Mouse (Mus musculus) liver, adult 2 months (tissue): ENCODE results near the gene Zfp786. TPM values are rescaled to one million over a fixed set of nuclear protein-coding genes. Genes with fewer than 3 reads are reported as not detected.
A peak's percentile ranks its signal among the peaks of the same experiment; 100 is the strongest.

Source experiments
- DNase-seq: peaks from one replicate; pipeline ENCODE4 v3.0.0-alpha.2; 2011; ENCODE audit warnings: low read depth, low spot score; ENCODE audit errors: extremely low read depth
- H3K27ac ChIP-seq: fragments of 200-500 bp; replicated peaks from 2 replicates; pipeline ENCODE4 v1.5.1; 2012; ENCODE audit warnings: low read depth, mild to moderate bottlenecking, control low read depth, inconsistent platforms, low read length; ENCODE audit not compliant: insufficient read depth
- H3K27me3 ChIP-seq: fragments of 200-500 bp; 2 replicates; pipeline ENCODE4 v1.6.1; 2012; ENCODE audit warnings: mild to moderate bottlenecking, moderate library complexity, low read length, inconsistent platforms; ENCODE audit not compliant: control insufficient read depth, insufficient read depth
- H3K36me3 ChIP-seq: fragments of 200-500 bp; 2 replicates; pipeline ENCODE4 v1.6.1; 2012; ENCODE audit warnings: low read length, inconsistent platforms; ENCODE audit not compliant: control insufficient read depth, insufficient read depth
- H3K4me1 ChIP-seq: fragments of 200-500 bp; 2 replicates; pipeline ENCODE4 v1.6.1; 2011; ENCODE audit warnings: low read length; ENCODE audit not compliant: control insufficient read depth, insufficient read depth
- H3K4me3 ChIP-seq: fragments of 200-500 bp; 2 replicates; pipeline ENCODE4 v1.5.1; 2011; ENCODE audit warnings: low read depth, mild to moderate bottlenecking, control low read depth, low read length, moderate library complexity; ENCODE audit not compliant: insufficient read depth
- H3K79me2 ChIP-seq: fragments of 200-500 bp; 2 replicates; pipeline ENCODE4 v1.6.1; 2012; ENCODE audit warnings: inconsistent platforms, mild to moderate bottlenecking, low read length, moderate library complexity; ENCODE audit not compliant: control insufficient read depth, insufficient read depth
- H3K9ac ChIP-seq: fragments of 200-500 bp; 2 replicates; pipeline ENCODE4 v1.6.1; 2012; ENCODE audit warnings: low read depth, mild to moderate bottlenecking, control low read depth, inconsistent platforms, low read length
- CTCF ChIP-seq: fragments of 200-500 bp; IDR thresholded peaks from 2 replicates; pipeline ENCODE4 v1.5.1; 2011; ENCODE audit warnings: low read depth, low read length, control low read depth
- POLR2A ChIP-seq: fragments of 200-500 bp; IDR thresholded peaks from 2 replicates; pipeline ENCODE4 v1.6.1; 2011; ENCODE audit warnings: low read length, control low read depth; ENCODE audit not compliant: insufficient read depth; ENCODE audit errors: extremely low read depth
- WGBS: fragments of 180-500 bp; shearing (Covaris S2); methylation state at CpG from one replicate; pipeline ENCODE4 v1.1.7; 2018; 5-methylcytosine and 5-hydroxymethylcytosine counted together
- polyA plus RNA-seq: library from polyadenylated mRNA; depleted of rRNA; stranded (reverse); fragments of >200 nt; gene quantifications from 2 replicates; pipeline ENCODE4 v1.2.3, GENCODE M21; 2012
- total RNA-seq: library from RNA; depleted of rRNA; stranded (reverse); fragments of >200 nt; gene quantifications from 2 replicates; pipeline ENCODE4 v1.2.3, GENCODE M21; 2014

The Zfp786 gene
- total and polyA plus RNA-seq, 2 experiments, result 0.27 to 0.28 TPM

DNA sequence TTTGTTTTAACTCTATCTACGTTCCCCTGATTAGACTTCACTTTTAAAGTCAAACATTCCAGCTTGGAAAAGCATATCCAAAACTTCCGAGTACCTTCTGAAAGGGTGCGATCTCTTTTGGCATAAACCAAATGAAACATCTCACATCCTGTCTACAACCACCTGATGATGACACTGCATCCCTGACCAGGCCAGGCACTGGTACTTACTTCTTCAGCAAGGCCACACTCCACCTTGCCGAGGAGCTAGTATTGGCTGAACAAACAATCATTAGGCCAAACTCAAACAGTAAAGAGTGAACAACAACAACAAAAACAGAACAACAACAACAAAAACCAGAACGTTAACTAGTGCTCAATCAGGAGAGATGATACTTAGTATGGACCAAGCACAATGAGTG lies 19.3 kb downstream of the Zfp786 start:
- peak overlapping the region; percentile 78 for H3K4me3 ChIP-seq
- peak; percentile 57 for DNase-seq
- 16% methylated on average over 5 of the region's 5 CpGs for WGBS
- H3K36me3 ChIP-seq, result peaks cover 19% of the 10 kb centered on the region
- peak overlapping the region; percentile 62 for H3K9ac ChIP-seq
- no peaks in the 10 kb centered on the region for H3K27me3 ChIP-seq
- no peak for TF ChIP-seq POLR2A
- TF ChIP-seq CTCF, result no peak
- peaks cover 26% of the 10 kb centered on the region for H3K4me1 ChIP-seq
- peak overlapping the region; percentile 61 for H3K27ac ChIP-seq
- peaks cover 29% of the 10 kb centered on the region; the same call in 1 of the 2 replicates for H3K79me2 ChIP-seq

DNA sequence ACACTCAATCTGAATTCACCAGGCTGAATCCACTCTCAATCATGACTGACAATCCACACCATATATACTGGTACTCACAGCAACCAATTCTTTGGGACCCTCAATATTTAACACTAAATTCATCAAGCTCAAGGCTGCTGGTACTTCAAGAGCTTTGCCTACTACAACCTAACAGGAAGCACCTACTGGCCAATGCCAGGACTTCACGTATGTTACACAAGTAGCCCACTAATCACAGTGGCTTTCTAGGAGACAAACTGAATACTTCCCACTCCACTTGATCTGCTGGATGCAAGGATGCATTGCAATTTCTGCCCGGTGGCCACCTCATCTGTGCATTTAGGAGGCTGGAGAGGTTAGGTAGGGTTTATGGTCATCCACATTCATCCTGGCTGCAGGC lies 20.5 kb downstream of the Zfp786 start:
- H3K27ac ChIP-seq, result no peak overlapping the region

GRCm38 (mm10) chr6:47809053-47809452 lies 21.6 kb downstream of the Zfp786 start:
- Histone ChIP-seq H3K27me3 (no peaks in the 10 kb centered on the region), H3K4me3 (no peak overlapping the region), H3K79me2 (peaks cover 31% of the 10 kb centered on the region; the same call in 1 of the 2 replicates), H3K9ac (no peak overlapping the region; the same call in 1 of the 2 replicates), H3K27ac (no peak overlapping the region), H3K4me1 (peaks cover 20% of the 10 kb centered on the region), H3K36me3 (peaks cover 41% of the 10 kb centered on the region)
- TF ChIP-seq CTCF, result no peak
- no peak for TF ChIP-seq POLR2A
- 44% methylated on average over 4 of the region's 4 CpGs for WGBS
- DNase-seq, result peak; percentile 57

More for the DNA sequence above, 20.5 kb downstream of the Zfp786 start:
- Histone ChIP-seq H3K4me3 (peak overlapping the region; percentile 19; the same call in 1 of the 2 replicates), H3K36me3 (peaks cover 30% of the 10 kb centered on the region), H3K27me3 (no peaks in the 10 kb centered on the region), H3K9ac (peak overlapping the region; percentile 54), H3K4me1 (peaks cover 20% of the 10 kb centered on the region), H3K79me2 (peaks cover 29% of the 10 kb centered on the region; the same call in 1 of the 2 replicates)
- TF ChIP-seq CTCF, result no peak
- TF ChIP-seq POLR2A, result no peak
- peak; percentile 44 for DNase-seq
- 24% methylated on average over 2 of the region's 2 CpGs for WGBS

GRCm38 (mm10) chr6:47808545-47808944 lies 22.1 kb downstream of the Zfp786 start:
- no peak overlapping the region for H3K9ac ChIP-seq
- H3K4me1 ChIP-seq, result peaks cover 20% of the 10 kb centered on the region
- H3K36me3 ChIP-seq, result peaks cover 46% of the 10 kb centered on the region
- TF ChIP-seq CTCF (no peak), POLR2A (no peak)
- H3K79me2 ChIP-seq, result peaks cover 31% of the 10 kb centered on the region; the same call in 1 of the 2 replicates
- 79% methylated on average over 5 of the region's 5 CpGs for WGBS
- H3K4me3 ChIP-seq, result no peak overlapping the region
- no peak for DNase-seq
- no peak overlapping the region for H3K27ac ChIP-seq
- no peaks in the 10 kb centered on the region for H3K27me3 ChIP-seq

GRCm38 (mm10) chr6:47807419-47807818 lies 23.2 kb downstream of the Zfp786 start:
- H3K36me3 ChIP-seq, result peaks cover 56% of the 10 kb centered on the region
- no peaks in the 10 kb centered on the region for H3K27me3 ChIP-seq
- 64% methylated on average over 2 of the region's 2 CpGs for WGBS
- H3K4me3 ChIP-seq, result no peak overlapping the region
- TF ChIP-seq POLR2A (no peak), CTCF (no peak)
- no peak overlapping the region for H3K27ac ChIP-seq
- no peak overlapping the region for H3K9ac ChIP-seq
- peaks cover 31% of the 10 kb centered on the region; the same call in 1 of the 2 replicates for H3K79me2 ChIP-seq
- H3K4me1 ChIP-seq, result peaks cover 20% of the 10 kb centered on the region
- no peak for DNase-seq

DNA sequence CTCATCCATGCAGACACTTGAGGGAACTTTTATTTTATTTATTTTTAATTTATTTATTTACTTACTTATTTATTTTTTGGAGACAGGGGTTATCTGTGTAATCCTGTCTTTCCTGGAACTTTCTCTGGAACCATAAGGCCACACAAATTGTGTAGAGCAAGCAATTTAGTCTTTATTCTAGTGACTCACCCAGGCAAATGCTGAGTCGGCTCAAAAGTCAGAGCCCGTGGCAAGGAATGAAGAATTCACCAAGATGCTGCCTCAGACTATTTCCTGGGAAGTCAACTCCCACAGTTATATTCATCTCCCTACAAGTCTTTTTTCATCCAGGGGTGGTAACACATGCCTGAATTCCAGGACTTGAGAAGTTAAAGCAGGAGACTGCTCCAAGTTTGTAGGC lies 25.1 kb downstream of the Zfp786 start:
- no peaks in the 10 kb centered on the region for H3K27me3 ChIP-seq
- no peak for TF ChIP-seq POLR2A
- no peak for TF ChIP-seq CTCF
- H3K27ac ChIP-seq, result no peak overlapping the region
- H3K9ac ChIP-seq, result no peak overlapping the region
- H3K4me1 ChIP-seq, result peaks cover 11% of the 10 kb centered on the region
- no peak overlapping the region for H3K4me3 ChIP-seq
- peaks cover 21% of the 10 kb centered on the region; the same call in 1 of the 2 replicates for H3K79me2 ChIP-seq
- no peak for DNase-seq
- 53% methylated on average over 2 of the region's 2 CpGs for WGBS
- peaks cover 64% of the 10 kb centered on the region for H3K36me3 ChIP-seq
